Mouse (Mus musculus) thymus, postnatal 10 days (tissue): ENCODE data around the gene Zfp664.

Experiments
- DNase-seq, 2 experiments: peaks; one replicate each; pipeline ENCODE4 v3.0.0; 2021; ENCODE audit warnings: low spot score in 2 of 2

The Zfp664 gene

DNA sequence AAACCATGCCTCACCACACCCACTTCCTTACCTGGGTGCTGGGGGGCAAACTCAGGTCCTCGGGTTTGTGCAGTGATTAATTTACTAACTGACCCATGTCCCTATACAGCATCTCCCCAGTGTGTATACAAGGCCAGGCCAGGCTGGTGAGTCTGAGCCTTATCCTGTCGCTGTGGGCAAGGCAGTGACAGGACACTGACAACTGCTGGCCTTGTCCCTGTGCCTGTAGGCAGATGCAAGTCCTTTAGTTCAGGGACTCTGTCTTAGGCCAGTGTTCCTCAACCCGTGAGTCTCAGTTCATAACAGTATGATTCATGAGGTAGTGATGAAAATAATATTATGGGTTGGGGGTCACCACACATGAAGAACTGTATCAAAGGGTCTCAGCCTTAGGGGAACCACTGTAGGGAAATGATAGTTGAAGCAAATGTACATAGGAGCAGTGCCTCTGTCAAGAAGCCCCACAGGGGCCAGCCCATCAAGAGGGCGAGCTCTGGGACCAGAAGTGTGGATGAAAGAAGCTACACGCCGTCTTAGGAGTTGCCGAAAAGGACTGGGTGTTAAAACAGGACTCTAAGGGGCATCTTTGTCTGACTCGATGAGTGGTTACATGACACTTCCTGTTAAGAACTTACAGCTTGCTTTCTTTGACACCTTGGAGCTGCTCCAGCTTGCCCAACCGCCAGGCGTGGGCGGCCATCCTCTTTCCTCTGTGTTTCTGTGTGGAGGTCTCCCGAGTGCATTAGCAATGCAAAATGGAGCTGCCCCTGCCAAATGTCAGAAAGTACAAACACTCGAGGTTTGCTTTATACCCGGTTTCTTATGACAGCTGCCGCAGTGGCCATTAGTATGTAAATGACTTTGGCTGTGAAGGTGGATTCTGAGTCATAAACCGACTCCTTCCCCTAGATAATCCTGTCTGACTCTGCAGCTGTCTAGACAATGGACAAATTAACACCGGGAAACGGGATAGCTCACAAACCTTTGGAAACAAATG lies 60.2 kb downstream of the Zfp664 start:
- DNase-seq = no peak

DNA sequence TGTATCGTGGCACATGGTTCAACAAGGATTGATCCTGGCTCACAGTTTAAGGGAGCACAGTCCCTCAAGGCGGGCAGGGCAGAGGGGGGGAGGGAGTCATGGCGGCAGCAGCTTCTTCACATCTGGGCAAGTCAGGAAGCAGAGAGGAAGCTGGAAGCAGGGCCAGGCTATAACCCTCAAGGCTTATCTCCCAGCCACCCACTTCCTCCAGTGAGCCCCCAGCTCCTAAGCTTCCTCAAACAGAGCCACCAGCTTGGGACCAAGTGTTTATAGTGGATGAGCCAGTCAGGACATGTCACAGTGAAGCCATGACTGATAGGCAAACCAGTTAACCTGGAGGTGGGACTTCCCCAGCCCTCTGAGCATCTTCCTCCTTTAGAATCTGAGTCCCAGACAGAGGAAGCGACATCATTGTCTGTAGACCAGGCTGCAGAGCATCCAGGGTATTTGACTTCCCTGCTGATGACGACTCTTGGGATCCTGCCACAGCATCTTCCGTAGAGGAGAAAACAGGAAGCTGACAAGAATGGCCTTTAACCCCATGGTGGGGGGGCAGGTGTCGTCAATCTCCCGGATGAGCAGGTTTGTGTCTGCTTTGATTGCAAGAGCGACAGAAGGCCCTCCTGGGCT lies 67.0 kb downstream of the Zfp664 start:
- no peak for DNase-seq

DNA sequence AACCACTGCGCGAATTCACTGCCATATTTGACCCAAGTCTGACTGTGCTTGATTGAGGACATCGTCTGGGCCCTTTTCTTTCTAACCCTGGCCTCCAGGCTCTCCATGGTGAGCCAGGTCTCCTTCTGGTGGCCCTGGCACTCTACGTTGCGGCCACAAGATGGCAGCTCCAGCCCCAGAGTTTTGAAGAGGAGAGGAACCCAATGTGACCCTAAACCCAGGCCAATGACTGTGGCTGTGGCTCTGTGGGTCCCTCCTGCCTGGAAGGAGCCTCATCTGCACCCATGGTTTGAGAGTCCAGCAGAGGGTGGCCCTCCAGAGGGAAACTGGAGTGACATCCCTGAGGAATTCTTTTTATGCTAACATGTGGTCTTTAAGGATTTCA lies 67.6 kb downstream of the Zfp664 start:
- DNase-seq = peak; percentile 23 to 49

DNA sequence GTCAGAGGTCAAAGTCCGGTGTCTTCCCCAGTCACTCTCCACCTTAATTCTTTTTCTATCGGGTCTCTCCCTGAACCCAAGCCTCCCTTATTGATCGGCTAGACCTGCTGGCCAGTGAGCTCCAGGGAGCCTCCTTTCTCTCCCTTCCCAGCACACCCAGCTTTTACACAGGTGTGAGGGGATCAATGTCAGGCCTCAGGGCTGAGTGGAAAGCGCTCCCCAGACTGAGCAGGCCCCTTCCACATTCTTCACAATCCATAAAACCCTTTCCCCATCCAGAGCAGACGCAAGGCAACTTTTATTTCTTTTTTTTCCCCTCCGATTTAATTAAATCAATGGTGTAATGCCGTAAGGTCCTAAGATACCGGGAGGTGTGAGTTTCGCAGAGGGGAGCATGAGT lies 68.1 kb downstream of the Zfp664 start:
- no peak for DNase-seq

DNA sequence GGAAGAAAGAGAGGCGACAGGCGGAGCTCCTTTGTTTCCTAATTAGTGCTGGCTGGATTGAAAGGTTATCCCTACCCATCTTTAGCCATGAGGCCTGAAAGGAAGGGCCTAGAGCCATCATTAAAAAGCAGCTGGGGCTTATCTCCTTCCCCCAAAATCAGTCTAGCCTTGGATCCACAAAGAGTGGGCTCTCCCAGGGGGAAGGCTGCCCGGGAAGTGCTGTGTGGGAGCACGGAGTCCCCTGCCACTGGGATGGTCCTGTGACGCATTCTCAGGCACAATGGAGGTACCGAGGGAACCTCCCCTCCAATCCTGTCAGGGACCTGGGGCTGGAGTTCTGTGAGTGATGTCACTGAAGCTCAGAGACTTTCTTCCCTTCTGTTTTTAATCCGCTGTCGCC lies 68.6 kb downstream of the Zfp664 start:
- no peak for DNase-seq

DNA sequence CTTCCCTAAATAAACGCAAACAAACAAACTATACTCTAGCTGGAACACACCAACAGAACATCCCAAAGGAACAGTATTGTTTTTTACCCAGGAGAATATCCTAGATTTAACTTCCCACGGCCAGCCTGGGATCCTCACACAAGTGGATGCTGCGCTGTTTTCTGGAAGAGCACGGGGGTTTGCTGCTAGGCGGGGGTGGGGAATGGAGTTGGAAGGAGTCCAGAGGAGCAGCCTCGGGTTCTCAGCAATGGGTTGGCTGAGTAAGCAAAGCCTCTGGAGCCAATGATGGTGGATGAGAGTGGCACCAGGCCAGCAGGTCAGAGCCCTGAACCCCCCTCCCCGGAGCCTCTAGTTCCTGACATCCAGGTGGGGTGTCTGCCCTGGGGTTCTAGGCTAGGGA lies 72.1 kb downstream of the Zfp664 start:
- no peak for DNase-seq

DNA sequence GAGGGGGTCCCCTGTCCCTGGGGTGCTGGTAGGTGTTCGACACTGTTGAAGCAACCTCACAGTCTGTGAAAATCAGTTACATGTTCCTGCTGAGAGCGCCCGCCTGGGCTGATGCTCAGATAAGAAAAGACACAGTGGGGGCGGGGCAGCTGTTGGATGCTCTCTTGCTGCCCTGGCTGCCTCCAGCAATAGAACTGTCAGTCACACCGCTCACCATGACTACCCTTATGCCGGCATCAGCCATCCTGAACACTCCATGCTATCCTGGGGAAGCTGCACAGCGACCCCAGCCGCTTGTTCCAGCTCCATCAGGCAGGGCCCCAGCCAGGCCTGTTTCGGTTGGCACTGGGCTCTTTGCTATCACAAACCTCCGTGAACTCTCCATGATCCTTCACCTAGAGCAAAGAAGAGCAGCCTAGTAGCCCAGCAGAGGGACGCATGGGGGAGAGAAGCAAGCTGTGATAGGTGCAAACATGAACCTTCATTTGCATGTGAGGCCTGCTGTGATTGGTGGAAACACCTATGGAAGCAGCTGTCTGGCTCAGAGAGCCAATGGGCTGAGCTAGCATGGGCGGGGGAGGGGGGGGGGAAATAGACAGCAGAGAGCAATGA lies 80.8 kb downstream of the Zfp664 start:
- peak in 1 of 2 experiments; percentile 27 for DNase-seq

DNA sequence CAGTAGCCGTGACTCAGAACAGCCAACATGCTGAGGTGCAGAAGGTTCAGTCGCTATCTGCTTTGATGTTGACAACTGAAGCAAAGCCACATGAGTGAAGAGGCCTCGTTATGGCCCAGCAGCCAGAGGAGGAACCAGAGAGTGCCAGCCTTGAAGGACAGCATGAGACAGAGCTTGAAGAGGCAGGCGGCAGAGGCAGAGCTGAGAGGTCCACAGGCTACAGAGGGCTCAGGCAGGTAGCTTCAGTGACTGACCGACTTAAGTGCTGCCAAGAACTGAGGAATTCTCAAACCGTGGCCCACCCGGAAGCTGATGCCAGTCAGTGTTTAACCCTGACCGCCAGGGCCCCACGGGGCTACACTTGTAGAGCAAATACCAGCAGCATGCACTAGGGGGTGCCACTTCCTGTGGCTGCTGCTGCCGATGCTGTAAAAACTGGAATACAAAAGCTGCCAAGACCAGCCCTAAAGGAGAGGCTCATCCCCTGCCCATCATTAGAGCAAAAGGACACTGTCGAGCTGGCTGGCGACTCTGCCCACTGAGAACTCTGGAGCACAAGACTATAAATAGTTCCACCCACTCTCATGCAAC lies 81.4 kb downstream of the Zfp664 start:
- DNase-seq = peak; percentile 45 to 75

DNA sequence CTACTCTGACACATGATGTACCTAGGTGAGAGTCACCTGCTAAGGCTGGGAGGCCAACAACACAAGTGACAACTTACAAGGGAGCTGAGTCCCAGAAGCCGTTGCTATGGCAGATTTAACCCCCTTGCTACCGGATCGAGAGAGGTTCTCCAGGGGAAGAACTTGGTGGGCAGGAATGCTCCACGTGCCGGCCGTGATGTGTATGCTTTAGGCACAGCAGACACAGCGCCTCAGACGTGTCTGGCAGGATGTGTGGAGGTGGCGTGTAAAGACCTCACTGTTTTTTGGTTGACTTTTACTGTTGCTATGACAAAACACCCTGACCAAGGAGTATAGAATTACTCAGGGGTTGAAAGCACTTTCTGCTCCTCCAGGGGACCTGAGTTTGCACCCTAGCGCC lies 81.9 kb downstream of the Zfp664 start:
- no peak for DNase-seq

DNA sequence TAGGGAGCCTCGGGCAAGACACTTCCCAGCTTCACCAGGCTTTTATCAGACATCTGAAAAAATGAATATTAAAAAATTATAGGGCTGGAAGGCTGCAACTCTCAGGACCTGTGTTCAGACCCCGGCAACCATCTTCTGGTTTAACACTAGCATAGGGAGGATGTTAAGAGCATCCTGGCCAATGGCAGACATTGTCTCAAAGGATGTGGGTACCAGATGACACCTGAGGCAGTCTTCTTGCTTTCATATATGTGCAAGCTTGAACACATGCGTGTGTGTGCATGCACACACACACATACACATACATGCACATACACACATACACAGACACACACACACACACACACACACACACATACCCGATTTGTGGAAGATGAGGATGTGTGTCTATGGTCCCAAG lies 82.6 kb downstream of the Zfp664 start:
- DNase-seq = no peak

DNA sequence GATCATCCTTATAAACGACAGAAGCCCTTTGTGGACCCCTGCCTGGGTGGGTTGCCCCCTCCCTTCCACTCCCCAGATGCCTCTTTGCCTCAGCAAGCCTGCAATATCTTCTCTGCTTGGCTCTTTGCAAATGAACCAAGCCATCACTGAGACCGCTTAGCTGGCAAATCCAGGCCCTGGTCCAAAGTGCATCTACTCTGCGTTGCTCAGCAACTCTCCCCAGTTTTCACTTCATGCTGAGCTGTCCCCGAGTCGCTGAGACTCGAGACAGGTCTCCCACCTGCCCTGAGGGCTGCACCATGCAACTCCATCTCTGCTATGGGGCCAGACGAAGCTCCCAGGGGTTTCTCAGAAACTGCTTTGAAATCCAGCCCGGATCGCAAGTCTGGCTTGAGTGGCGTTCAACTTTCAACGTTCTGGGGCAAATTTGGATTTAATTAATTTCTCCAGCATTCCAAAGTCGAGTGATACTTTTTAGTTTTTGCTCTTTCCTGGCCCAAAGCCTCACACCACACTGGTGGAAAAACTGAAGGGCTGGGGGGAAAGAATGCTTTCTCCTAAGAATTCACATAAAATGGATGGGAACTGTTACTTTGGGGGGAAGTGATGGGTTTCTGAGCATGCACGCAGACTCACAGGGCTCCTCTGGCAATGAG lies 88.3 kb downstream of the Zfp664 start:
- DNase-seq = no peak

DNA sequence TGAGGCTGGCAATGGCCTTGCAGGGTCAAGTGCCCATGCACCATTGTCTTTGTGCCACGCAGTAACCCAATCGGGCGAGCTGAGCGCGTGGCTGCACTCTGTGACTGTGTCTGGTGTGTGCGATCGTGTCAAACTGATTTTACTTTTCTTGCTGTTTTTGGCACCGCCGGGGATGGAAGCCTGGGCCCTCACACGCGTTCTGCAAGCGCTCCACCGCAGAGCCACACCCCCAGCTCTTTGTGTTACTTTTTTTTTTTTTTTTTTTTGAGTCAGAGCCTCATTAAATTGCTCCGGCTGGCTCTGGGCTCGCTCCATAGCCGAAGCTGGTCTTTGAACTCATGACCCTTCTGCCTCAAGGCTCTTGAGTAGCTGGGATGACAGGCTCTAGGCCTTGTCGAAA lies 88.8 kb downstream of the Zfp664 start:
- DNase-seq = no peak
